Mouse (Mus musculus) ovary, postnatal 36 days (tissue): ENCODE data around the gene Slfn2.
"Not testable (repeated sequence)": the region's sequence is repeated elsewhere in the genome, so short reads cannot be mapped to it uniquely, and the experiment has no call there.

Experiments used
- DNase-seq: peaks from one replicate; pipeline ENCODE4 v3.0.0; 2022; ENCODE audit warnings: low spot score, mixed read lengths

Slfn2 gene

DNA sequence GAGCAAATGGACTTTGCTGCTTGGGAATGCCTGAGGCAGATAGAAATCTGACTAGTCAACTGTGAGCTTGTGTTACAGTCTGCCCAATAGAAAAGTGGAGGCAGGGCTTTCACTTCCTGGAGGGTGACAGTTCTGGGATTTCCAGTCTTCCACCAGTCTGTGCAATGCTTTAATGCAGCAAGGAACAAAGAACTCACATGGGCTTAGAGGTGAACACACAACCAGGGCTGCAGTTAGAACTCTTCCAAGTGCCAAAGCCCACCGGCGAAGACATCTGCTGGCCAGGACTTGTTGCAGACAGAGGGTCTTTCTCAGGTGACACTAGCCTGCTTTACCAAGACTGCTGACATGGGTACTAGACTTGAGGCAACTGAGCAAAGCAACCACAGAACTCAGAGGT lies at the start of gene Slfn2:
Gene Slfn2 (plus strand): TSS at position 167 of the 400 bp plus-strand sequence.
- no peak for DNase-seq

DNA sequence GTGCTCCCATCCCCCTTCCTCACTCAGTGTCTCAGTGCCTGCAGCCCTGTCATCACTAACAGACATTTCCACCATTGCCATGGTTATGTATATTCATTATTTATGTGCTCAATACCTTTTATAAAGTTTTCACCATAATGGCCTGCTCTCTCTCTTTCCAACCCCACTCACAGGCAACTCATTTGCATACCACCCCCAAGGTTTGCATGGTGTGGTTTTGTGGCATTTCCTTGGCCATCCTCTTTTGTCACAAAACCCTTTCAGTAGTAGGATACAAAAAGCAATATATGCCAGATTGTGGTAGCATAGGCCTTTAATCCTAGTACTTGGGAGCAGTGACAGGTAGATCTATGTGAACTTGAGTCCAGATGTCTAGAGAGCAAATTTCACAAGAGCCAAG lies 48.8 kb upstream of the Slfn2 start:
- DNase-seq: no peak

DNA sequence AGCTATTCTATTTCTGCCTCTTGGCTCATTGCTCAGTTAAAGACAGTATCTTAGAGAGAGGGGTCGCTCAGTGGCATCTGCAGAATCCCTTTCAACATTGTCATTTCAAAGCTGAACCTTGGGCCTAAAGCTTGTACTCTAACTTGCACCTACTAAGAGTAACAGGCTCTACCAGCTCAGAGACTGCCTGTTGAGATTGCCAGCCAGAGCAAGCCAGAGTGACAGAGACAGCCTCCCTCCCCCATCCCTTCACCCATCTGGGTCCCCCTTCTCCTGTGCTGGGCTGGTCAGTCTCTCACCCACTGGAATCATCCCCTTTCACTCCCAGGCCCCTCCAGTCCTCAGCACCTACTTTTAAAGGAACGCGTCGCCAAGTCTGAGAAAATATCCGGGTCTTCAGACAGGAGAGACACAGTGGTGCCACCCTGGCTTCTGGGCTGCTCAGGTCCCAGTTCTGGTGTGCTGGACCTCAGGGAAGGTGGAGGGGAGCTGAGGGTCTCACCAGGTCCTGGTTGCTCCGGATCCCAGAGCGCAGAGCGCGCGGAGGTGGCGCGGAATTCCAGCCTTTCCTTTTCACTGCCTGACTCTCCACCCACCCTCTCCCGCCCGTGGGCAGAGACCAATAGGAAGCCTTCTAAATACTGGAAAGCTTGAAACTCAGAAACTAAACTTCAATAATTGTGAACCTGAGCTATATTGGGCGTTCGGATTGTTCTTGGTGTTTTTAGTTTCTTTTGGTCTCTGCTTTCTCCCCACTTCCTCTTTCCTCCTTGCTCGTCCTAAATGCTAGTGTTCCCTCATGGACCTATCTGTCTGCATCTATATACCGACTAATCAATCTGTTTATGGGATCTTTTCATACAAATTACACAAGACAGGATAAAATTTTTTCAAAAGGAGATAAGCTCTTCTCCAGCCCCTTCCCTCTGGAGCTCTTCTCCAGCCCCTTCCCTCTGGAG lies 45.1 kb upstream of the Slfn2 start:
- not testable (repeated sequence) for DNase-seq

DNA sequence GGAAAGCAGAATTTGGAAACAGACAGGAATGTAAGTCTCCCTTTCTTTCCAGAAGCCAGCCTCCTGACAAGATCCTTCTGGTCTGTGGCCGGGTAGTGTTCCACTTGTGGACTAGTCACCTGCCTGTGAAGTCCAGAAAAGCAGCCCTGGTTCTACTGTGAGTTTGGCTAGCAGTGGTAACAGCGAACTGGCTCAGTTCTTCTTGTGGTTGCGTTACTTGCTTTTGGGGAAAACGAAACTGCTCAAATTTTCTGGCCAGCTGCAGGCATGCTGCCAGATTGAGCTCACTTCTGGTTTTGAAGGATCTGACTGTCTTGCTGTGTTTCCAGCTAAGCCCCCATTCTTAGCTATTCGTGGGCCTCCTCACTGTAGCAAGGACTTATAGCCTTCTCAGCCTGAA lies 44.3 kb upstream of the Slfn2 start, which contains the start of gene Slfn8:
Gene Slfn8 (minus strand): TSS at position 190 of the 400 bp plus-strand sequence.
- DNase-seq: peak; percentile 32

DNA sequence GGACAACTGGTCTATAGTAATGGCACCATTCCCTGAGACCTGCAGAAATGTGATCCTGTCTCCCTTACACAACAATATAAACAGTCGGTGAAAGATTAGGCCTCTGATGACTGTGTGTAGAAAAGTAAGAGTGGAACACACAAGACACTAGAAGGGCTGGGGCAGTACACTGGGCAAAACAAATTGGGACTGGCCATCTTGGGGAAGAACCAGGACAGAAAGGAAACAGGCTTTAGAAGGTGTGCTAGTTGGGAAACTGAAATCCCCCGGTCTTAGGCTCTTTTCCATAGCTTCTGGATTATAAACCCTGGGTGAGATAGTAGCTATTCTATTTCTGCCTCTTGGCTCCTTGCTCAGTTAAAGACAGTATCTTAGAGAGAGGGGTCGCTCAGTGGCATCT lies 26.2 kb upstream of the Slfn2 start:
- not testable (repeated sequence) for DNase-seq

DNA sequence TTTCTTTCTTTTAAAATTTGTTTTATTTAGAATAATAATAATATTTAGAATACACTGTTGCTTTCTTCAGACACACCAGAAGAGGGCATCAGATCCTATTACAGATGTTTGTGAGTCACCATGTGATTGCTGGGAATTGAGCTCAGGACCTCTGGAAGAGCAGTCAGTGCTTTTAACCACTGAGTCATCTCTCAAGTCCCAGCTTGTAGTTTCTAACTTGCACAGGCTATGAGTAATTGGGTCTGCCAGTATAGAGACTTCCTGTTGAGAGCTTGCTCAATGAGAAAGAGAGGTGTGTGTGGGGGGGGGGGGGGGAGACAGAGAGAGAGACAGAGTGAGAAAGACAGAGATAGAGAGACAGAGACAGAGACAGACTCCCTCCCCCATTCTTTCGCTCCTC lies 25.8 kb upstream of the Slfn2 start:
- no peak for DNase-seq

DNA sequence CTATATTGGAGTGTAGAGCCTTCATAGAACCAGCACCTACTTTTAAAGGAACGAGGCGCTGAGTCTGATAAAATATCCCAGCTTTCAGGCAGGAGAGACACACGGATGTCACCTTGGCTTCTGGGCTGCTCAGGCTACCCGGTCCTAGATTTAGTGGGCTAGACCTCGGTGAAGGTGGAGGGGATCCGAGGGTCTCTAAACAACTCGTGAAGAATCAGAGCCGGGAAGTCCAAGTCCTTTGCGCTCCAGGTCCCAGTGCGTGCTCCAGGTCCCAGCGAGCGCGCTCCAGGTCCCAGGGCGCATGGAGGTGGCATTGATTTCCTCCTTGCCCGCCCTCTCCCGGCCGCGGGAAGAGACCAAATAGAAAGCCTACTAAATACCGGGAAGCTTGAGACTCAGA lies 25.1 kb upstream of the Slfn2 start:
- DNase-seq: no peak

DNA sequence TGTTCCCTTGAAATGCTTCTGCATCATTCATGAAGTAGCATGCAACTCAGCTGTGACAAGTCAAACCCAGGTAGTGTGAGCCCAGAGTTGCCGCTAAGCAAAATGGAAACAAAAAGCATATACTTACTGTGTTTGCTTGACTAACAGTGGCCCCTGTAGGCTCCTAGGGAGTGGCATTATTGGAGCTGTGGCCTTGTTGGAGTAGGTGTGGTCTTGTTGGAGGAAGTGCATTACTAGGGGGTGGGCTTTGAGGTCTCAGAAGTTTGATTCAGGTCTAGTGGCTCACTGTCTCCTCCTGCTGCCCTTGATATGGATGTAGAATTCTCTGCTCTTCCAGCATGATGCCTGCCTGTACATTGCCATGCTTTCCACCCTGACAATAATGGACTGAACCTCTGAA lies 24.6 kb upstream of the Slfn2 start:
- no peak for DNase-seq

DNA sequence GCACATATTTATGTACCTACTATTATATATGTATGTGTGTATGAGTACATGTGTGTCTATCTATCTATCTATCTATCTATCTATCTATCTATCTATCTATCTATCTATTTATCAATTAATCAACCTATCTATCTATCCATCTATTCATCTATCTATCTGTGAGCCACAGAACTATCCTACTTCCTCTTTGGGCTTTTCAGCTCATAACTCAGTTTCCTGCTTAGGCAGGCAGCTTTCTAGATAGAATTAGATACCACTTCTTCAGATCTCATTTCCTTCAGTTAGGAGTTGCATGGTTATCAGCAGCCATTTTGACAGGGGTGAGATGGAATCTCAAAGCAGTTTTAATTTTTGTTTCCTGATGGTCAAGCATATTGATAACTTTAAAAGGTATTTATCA lies 23.9 kb upstream of the Slfn2 start:
- no peak for DNase-seq

DNA sequence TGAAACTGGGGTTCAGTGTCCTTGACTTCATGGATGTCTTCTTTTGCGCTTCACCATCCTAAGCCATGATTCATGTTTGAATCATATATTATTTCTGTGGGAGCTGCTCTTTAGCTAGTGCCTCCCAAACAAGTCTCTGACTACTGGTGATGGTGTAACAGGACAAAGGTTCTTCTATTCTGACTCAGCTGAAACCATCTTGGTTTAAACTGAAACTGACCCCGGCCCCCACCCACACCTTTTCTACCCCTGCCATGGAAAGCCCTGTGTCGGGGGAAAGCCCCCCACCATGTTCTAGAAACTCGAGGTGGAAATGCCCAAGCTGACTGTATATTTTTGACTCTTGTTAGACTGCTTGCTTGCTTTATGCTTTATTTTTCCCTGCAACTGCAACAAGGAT lies 21.0 kb upstream of the Slfn2 start:
- no peak for DNase-seq

DNA sequence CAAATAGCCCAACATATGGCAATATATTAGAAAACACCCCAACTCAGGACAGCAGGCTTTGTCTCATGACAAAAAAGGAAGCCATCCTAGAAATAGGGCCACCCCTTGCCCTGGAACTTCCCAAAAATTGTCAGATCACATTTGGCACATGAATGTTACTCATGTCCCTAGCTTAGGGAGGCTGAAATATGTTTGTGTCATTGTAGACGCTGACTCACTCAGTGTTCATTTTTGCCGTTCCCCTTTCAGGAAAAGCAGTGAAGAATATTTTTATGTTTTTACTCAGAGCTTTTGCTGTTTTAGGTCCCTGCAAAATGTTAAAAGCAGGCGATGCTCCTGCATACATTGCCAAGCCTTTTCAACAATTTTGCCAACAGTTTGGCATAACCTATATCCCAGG lies 19.3 kb upstream of the Slfn2 start:
- DNase-seq: no peak

DNA sequence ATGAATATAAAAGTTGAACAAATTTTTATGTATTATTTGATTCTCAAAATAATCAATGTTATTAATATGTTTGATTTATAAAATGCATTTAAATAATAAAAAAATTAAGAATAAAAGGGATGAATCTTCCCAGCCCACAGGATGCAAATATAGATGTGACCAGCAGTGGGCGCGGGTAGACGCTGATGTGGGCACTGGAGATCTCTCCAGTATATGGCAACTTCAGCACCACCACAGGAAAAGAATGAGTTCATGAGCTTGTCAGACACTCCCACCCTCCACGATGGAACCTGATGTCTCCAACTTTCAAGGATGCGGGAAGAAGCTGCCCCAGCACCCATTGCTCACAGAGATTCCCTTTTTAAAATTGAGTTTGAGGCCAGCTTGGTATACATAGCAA lies 7.0 kb upstream of the Slfn2 start:
- peak; percentile 52 for DNase-seq

DNA sequence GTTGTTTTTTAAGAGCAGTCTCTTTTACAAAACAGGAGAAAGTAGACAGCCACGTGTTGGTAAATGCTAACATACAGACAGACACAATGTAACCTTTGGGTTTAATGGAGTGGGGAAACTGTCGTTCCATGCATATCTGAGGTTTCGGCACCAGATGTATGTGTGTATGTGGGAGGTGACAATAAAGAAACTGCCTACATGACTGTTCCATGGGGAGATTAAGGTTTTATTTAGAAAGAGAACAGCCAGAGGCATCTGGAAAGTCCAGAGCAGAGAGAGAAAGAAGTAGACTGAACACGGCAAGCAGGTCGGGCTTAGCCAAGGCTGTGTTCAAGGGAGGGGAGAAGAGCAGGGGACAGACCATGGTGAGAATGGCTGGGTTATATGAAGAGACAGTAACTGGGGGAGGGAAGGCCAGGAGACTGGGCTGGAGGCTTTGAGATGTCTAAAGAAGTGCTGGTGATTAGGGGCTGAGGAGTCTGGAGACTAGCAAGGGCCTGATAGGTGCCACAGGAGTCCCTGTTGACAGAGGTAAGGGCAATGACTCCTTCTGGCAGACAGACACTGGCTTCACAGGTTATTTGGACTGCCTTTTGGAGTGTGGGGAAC lies 4.4 kb upstream of the Slfn2 start:
- DNase-seq: no peak

DNA sequence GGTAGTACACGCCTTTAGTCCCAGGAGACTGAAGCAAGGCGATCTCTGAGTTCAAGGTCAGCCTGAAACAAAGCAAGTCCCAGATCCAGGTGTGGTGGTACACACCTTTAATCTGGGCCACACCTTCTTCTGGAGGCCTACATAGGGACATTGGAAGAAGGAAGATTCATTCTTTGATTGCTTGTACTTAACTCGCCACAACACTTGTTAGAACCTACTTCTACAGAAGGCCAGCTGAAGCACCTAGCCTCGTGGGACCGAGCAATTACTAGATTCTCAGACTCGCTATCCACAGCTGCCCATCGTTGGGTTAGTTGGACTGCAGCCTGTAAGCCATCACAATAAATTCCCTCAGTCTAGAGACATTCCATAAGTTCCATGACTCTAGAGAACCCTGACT lies 3.1 kb upstream of the Slfn2 start:
- no peak for DNase-seq

DNA sequence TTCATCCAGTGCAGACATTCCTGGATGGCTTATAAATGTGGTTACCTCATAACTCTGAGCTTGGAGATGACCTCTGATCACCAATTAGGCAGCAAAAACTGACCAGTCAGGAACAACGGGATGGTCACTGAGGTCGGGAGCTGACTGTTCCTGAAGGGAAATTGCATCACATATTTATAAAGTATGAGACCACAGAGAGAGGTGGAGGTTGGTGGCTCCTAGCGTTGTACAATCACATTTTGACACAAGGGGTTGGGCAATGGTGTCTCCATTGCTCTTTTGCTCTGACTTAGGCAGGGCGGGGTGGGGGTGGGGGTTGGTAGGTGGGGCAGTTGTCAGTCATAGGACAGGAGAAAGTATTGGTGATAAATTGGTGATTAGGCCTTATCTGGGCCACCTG lies 1.8 kb upstream of the Slfn2 start:
- DNase-seq: no peak

DNA sequence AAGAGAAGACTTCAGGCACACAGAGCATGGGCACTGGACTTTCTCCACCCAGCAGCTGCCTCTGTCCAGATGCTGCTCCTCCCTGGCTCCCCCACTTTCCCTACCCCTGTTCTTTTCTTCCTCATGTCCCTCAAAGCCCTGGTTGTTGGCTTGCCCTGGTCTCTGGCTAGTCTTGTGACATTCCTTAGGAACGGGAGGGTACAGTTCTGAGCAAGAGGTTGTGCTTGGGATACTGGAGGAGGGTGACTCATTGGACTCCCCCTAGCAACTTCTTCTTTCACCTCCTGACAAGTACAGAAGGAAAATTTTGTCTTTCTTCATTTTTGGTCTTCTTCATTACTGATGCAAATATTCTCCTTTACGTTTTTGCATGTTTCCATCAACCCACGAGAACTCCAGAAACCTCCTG lies 967 bp upstream of the Slfn2 start:
- DNase-seq: no peak

DNA sequence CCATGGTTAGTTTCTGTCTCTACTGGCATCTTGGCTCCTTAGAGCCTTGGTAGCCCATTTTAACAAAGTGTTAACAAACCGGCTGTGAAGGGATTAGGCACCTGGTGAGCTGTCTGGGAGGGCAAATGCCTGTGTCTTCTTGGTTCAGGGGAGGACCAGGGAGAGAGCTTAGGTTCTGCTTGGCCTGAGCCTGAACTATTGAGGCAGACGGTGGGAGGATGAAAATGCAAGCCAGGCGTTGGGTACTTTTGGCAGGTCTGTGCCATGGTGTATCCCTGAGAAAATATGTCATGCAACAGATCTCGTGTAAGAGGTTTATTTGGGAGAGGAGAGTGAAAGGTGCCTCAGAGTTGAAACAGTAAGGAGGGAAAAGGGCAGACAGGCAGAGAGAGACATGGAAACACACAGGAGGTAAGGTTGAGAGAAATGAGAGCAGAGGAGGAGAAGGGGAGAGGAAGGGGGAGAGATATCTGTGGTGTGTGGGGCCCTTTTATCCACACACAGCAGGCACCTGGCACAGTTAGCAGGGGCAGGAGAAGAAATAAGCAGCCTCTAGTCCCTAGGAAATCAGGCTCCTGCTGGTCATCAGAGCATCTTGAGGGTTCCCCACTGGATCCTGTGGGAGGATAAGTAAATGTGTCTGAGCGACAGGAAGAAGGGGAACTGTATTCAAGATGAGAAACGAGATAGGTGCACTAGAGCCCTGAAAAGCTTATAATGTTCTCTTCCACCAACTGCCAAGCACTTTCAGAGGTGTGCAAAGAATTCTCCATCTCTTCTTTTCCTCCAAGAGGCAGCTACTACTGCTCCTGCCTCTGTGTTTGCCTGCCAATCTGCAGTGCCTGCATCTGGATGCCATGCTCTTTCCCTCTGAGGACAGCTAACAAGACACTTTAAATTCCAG lies 781 bp downstream of the Slfn2 start:
- no peak for DNase-seq

DNA sequence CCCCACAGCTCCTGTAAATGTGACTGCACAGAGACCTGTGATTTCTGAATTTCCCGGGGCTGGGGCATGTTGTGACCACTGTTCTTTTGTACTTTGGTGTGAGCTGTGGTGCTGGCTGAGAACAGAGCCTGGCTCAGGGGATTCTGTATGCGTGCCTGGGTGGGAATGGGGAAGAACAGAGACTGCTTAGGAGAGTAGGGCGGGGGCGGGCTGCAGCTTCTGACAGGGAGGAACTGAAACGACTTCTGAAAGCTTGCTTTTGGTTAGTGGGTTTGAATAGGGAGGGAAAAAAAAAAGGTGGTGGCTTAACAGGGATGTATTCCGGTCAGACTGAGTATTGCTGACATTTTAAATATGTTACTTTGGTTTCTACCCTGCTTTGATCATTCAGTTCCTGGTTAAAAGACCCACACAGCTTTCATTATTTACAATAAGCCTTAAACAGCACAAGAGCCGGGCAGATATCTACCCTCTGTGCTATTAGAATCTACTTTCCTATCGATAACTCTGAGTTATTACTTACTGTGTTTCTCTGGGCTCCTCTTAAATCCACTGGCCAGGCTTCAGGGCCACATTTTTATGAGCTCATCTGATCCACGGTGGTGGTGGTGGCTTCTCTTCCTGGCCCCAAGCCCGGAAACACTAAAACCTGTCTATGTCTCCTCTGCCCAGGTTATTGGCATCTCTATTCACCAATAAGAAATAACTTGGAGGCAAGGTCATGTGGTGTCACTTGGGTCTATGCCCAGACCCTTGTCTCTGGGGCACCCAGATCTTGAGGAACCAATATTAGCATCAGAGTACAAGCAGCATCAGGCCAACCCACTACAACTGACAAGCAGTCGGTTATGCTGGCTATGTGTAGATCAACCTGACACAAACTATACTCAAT lies 2.0 kb downstream of the Slfn2 start:
- no peak for DNase-seq

DNA sequence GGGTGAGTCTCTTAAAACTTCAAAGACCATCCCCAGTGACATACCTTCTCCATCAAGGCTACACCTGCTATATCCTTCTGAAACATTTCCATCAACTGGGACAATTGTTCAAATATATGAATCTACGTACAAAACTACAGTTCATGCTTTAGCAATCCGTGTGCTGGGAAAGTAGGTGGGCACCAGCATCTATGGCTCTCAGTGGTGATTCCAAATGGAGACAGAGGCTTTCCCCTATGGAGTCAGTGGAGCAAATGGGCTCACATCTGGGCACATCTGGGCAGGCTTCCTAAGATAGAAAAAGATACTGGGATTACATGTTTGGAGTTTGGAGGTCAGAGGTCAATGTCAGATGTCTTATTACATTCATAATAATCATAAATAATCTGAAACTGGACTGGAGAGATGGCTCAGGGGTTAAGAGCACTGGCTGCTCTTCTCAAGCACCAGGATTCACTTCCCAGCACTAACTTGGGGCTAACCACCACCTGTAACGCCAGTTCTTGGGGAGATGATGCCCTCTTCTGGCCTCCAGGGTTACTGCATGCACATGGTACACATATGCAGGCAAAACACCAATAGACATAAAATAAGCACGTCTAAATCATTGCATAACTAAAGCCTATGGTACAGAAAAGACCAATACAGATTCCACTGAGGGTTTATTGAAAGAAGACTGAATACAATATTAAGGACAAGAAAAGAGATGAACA lies 3.2 kb downstream of the Slfn2 start:
- no peak for DNase-seq

DNA sequence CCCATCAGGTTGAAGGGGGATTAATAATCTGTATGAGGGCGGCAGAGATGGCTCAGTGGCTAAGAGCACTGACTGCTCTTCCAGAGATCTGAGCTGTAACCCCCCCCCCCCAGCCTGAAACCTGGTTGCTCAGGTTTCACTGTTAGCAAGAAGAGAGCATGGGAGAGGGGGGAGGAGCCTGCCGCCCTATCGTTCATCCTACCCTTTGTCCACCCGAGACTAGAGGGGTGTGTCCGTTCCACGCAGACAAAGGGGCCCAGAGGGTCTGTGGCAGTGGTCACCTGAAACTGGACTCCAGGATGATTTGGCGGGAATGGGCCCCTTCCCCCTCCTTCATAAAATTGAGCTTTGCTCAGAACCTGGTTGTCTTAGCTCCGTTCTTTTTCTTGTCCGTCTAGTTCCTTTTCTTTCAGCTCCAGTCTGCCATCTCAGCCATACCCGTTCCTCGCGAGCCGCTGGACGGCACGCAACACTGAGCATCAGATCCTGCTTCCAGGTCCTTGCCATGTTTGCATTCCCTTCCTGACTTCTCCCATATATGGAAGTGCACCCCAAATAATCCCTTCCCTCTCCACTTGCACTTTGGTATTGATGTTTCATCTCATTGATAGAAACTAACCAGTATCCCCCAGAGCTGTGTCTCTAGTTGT lies 5.5 kb downstream of the Slfn2 start:
- no peak for DNase-seq
